Mouse (Mus musculus) small intestine, adult 2 months (tissue): Measurements from ENCODE around the gene Sfmbt1. TPM values are rescaled to one million over a fixed set of nuclear protein-coding genes. Genes with fewer than 3 reads are reported as not detected.

ENCODE experiments used
- H3K27ac ChIP-seq: fragments of 200-500 bp; 2 replicates; pipeline ENCODE4 v1.5.1; 2012; ENCODE audit warnings: low read depth, low read length, control low read depth, inconsistent platforms; ENCODE audit not compliant: insufficient read depth
- H3K27me3 ChIP-seq: fragments of 200-500 bp; 2 replicates; pipeline ENCODE4 v1.6.1; 2012; ENCODE audit warnings: mild to moderate bottlenecking, moderate library complexity, low read length, inconsistent platforms; ENCODE audit not compliant: control insufficient read depth, insufficient read depth
- H3K36me3 ChIP-seq: fragments of 200-500 bp; 2 replicates; pipeline ENCODE4 v1.6.1; 2012; ENCODE audit warnings: mild to moderate bottlenecking, low read length, control low read depth, inconsistent platforms; ENCODE audit not compliant: control insufficient read depth, insufficient read depth
- H3K4me1 ChIP-seq: fragments of 200-500 bp; 2 replicates; pipeline ENCODE4 v1.6.1; 2012; ENCODE audit warnings: low read length, inconsistent platforms, mixed read lengths; ENCODE audit not compliant: control insufficient read depth, insufficient read depth, insufficient read length
- H3K4me3 ChIP-seq: fragments of 200-500 bp; 2 replicates; pipeline ENCODE4 v1.5.1; 2012; ENCODE audit warnings: low read depth, mild to moderate bottlenecking, control low read depth, inconsistent platforms, low read length, moderate library complexity
- CTCF ChIP-seq: fragments of 200-500 bp; IDR thresholded peaks from 2 replicates; pipeline ENCODE4 v1.5.1; 2012; ENCODE audit warnings: low read depth, mild to moderate bottlenecking, control low read depth, inconsistent platforms, low read length, moderate library complexity, mixed read lengths; ENCODE audit not compliant: insufficient replicate concordance, insufficient read length; ENCODE audit errors: extremely low read depth
- POLR2A ChIP-seq: fragments of 200-500 bp; IDR thresholded peaks from 2 replicates; pipeline ENCODE4 v1.6.1; 2012; ENCODE audit warnings: low read depth, mild to moderate bottlenecking, control low read depth, inconsistent platforms, low read length, moderate library complexity
- WGBS: fragments of 180-500 bp; shearing (Covaris S2); methylation state at CpG from one replicate; pipeline ENCODE4 v1.1.7; 2018; 5-methylcytosine and 5-hydroxymethylcytosine counted together
- polyA plus RNA-seq: library from polyadenylated mRNA; depleted of rRNA; stranded (reverse); fragments of >200 nt; gene quantifications from 2 replicates; pipeline ENCODE4 v1.2.3, GENCODE M21; 2012

Gene Sfmbt1
- polyA plus RNA-seq, 1 experiment = 0.62 TPM

GRCm38 (mm10) chr14:30824456-30824995, 109.9 kb downstream of the Sfmbt1 start:
- Histone ChIP-seq H3K4me3 (no peak overlapping the region), H3K27ac (no peak overlapping the region), H3K4me1 (peaks cover 2% of the 10 kb centered on the region; the same call in 1 of the 2 replicates), H3K27me3 (no peaks in the 10 kb centered on the region), H3K36me3 (no peaks in the 10 kb centered on the region)
- TF ChIP-seq CTCF (no peak), POLR2A (no peak)
- WGBS = 22% methylated on average over 6 of the region's 6 CpGs

- H3K36me3 ChIP-seq = no peaks in the 10 kb centered on the region
- peaks cover 2% of the 10 kb centered on the region; the same call in 1 of the 2 replicates for H3K4me1 ChIP-seq
- H3K27me3 ChIP-seq = no peaks in the 10 kb centered on the region
- H3K4me3 ChIP-seq = no peak overlapping the region
- TF ChIP-seq POLR2A (no peak), CTCF (no peak)
- no peak overlapping the region for H3K27ac ChIP-seq
- WGBS = 13% methylated on average over 5 of the region's 5 CpGs
Observed at GRCm38 (mm10) chr14:30825021-30825475, 110.4 kb downstream of the Sfmbt1 start.

GRCm38 (mm10) chr14:30825476-30826131, 111.0 kb downstream of the Sfmbt1 start, which contains the start of gene Tmem110:
Tmem110 (plus strand) TSS chr14:30825590.
- Histone ChIP-seq H3K4me3 (peak within 1 kb of the TSS; percentile 80), H3K27ac (no peak within 1 kb of the TSS), H3K4me1 (peaks cover 2% of the 10 kb centered on the region; the same call in 1 of the 2 replicates), H3K36me3 (no peaks in the 10 kb centered on the region), H3K27me3 (no peaks in the 10 kb centered on the region)
- WGBS = under 1% methylated on average over 68 of the region's 68 CpGs
- TF ChIP-seq CTCF = peak; percentile 18; the same call in 1 of the 2 replicates
- no peak; the same call in 1 of the 2 replicates for TF ChIP-seq POLR2A

GRCm38 (mm10) chr14:30826174-30827140, 111.8 kb downstream of the Sfmbt1 start:
- H3K27ac ChIP-seq = no peak overlapping the region
- peak overlapping the region; percentile 80 for H3K4me3 ChIP-seq
- TF ChIP-seq POLR2A = no peak
- TF ChIP-seq CTCF = no peak
- H3K4me1 ChIP-seq = peaks cover 2% of the 10 kb centered on the region; the same call in 1 of the 2 replicates
- WGBS = 20% methylated on average over 17 of the region's 17 CpGs
- H3K27me3 ChIP-seq = no peaks in the 10 kb centered on the region
- no peaks in the 10 kb centered on the region for H3K36me3 ChIP-seq

GRCm38 (mm10) chr14:30827480-30827879, 112.8 kb downstream of the Sfmbt1 start:
- H3K27me3 ChIP-seq = no peaks in the 10 kb centered on the region
- H3K36me3 ChIP-seq = no peaks in the 10 kb centered on the region
- no peak for TF ChIP-seq POLR2A
- TF ChIP-seq CTCF = no peak
- WGBS = 63% methylated on average over 4 of the region's 4 CpGs
- peaks cover 2% of the 10 kb centered on the region; the same call in 1 of the 2 replicates for H3K4me1 ChIP-seq
- H3K4me3 ChIP-seq = no peak overlapping the region
- H3K27ac ChIP-seq = no peak overlapping the region

GRCm38 (mm10) chr14:30828077-30828476, 113.4 kb downstream of the Sfmbt1 start:
- H3K36me3 ChIP-seq = no peaks in the 10 kb centered on the region
- WGBS = 67% methylated on average over 4 of the region's 4 CpGs
- no peak overlapping the region for H3K4me3 ChIP-seq
- H3K4me1 ChIP-seq = peaks cover 2% of the 10 kb centered on the region; the same call in 1 of the 2 replicates
- no peak overlapping the region for H3K27ac ChIP-seq
- no peak for TF ChIP-seq CTCF
- TF ChIP-seq POLR2A = no peak
- no peaks in the 10 kb centered on the region for H3K27me3 ChIP-seq
